Mouse (Mus musculus) embryonic facial prominence, embryonic 12.5 days (tissue): ENCODE data around the gene Gm37419. TPM values are rescaled to one million over a fixed set of nuclear protein-coding genes. Genes with fewer than 3 reads are reported as not detected.
A peak's percentile ranks its signal among the peaks of the same experiment; 100 is the strongest.

ENCODE experiments used
- ATAC-seq: fragments of 200-750 bp; cut with Nextera tagmentation; 2 replicates; pipeline ENCODE4 v1.8.0; 2017; ENCODE audit not compliant: insufficient number of reproducible peaks, insufficient read depth, low FRiP score, low TSS enrichment
- H3K27ac ChIP-seq: fragments of 300-500 bp; sonication (generic); 2 replicates; pipeline ENCODE4 v1.5.1; 2016; ENCODE audit warnings: mild to moderate bottlenecking
- H3K27me3 ChIP-seq: fragments of 300-500 bp; sonication (generic); 2 replicates; pipeline ENCODE4 v1.6.1; 2016; ENCODE audit warnings: mild to moderate bottlenecking, moderate library complexity
- H3K36me3 ChIP-seq: fragments of 300-500 bp; sonication (generic); 2 replicates; pipeline ENCODE4 v1.6.1; 2016; ENCODE audit warnings: mild to moderate bottlenecking
- H3K4me1 ChIP-seq: fragments of 300-500 bp; sonication (generic); 2 replicates; pipeline ENCODE4 v1.6.1; 2016
- H3K4me2 ChIP-seq: fragments of 300-500 bp; sonication (generic); replicated peaks from 2 replicates; pipeline ENCODE4 v1.6.1; 2016; ENCODE audit warnings: mild to moderate bottlenecking, moderate library complexity
- H3K4me3 ChIP-seq: fragments of 300-500 bp; sonication (generic); 2 replicates; pipeline ENCODE4 v1.5.1; 2016; ENCODE audit warnings: mild to moderate bottlenecking
- H3K9ac ChIP-seq: fragments of 300-500 bp; sonication (generic); 2 replicates; pipeline ENCODE4 v1.6.1; 2016; ENCODE audit warnings: mild to moderate bottlenecking, moderate library complexity
- H3K9me3 ChIP-seq: fragments of 300-500 bp; sonication (generic); 2 replicates; pipeline ENCODE4 v1.6.1; 2016; ENCODE audit warnings: mild to moderate bottlenecking, moderate library complexity
- WGBS: fragments of 180-500 bp; shearing (Covaris S2); methylation state at CpG from one replicate; pipeline ENCODE4 v1.1.7; 2016; 5-methylcytosine and 5-hydroxymethylcytosine counted together
- polyA plus RNA-seq: library from polyadenylated mRNA; unstranded; fragments of >200 nt; fragmentation: Nextera tagmentation; extraction: Ambion mirVana; gene quantifications from 2 replicates; pipeline ENCODE4 v1.2.1, GENCODE M21; 2016

Gene Gm37419
- polyA plus RNA-seq, 1 experiment from 2014 or later = not detected

- Histone ChIP-seq H3K27me3 (peaks cover 24% of the 10 kb centered on the region), H3K27ac (no peak overlapping the region), H3K9me3 (no peaks in the 10 kb centered on the region), H3K4me3 (peak overlapping the region; percentile 34; the same call in 1 of the 2 replicates), H3K4me1 (peaks cover 28% of the 10 kb centered on the region), H3K4me2 (peak overlapping the region; percentile 88), H3K9ac (peak overlapping the region; percentile 34; the same call in 1 of the 2 replicates), H3K36me3 (no peaks in the 10 kb centered on the region)
- WGBS = 8% methylated on average over 11 of the region's 11 CpGs
- ATAC-seq = no peak
These were observed 7.9 kb upstream of the Gm37419 start for GRCm38 (mm10) chr16:23980201-23980870.

DNA sequence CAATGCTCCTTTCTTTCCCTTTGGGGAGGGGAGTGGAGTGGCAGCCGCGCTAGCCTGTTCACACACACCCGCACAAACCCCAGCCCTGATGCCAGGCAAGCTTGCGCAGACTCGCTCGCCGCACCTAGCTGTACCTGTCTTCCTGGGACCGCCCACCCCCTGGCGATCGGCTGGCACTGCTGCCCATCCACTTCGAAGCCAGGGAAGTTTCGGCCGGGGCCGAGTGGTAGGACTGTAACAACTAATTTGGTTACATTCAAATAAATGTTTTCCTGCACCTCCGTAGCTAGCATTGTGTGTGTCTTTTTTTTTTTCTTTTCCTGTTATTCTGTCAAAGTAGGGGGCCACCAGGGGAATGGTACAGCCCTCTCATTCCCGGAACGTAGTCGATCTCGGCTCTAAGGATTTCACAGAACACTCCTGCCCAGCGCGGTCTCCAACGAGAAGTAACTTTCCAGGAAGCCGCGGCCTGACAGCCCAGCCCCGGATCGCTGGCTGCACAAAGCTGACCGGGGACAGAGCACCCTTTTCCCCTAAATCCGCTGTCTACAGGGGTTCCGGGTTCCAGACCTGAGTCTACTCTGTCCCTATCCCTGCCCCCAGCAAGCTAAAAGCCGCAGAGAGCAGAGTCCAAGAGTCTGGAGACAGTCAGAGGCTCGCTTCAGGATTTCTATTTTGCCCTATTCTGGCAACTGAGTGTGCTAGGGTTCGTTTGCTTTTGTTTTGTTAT lies 7.1 kb upstream of the Gm37419 start:
- H3K36me3 ChIP-seq = no peaks in the 10 kb centered on the region
- ATAC-seq = no peak
- peak overlapping the region; percentile 42; the same call in 1 of the 2 replicates for H3K9ac ChIP-seq
- H3K27me3 ChIP-seq = peaks cover 26% of the 10 kb centered on the region
- H3K4me3 ChIP-seq = peak overlapping the region; percentile 34
- H3K27ac ChIP-seq = no peak overlapping the region
- H3K9me3 ChIP-seq = no peaks in the 10 kb centered on the region
- H3K4me1 ChIP-seq = peaks cover 31% of the 10 kb centered on the region
- H3K4me2 ChIP-seq = peak overlapping the region; percentile 88
- 2% methylated on average over 30 of the region's 32 CpGs for WGBS

- WGBS = 2% methylated on average over 28 of the region's 28 CpGs
- H3K36me3 ChIP-seq = no peaks in the 10 kb centered on the region
- peaks cover 39% of the 10 kb centered on the region for H3K4me1 ChIP-seq
- no peaks in the 10 kb centered on the region for H3K9me3 ChIP-seq
- peak overlapping the region; percentile 88 for H3K4me2 ChIP-seq
- ATAC-seq = peak; percentile 70
- peak overlapping the region; percentile 22; the same call in 1 of the 2 replicates for H3K9ac ChIP-seq
- peak overlapping the region; percentile 34 for H3K4me3 ChIP-seq
- peaks cover 28% of the 10 kb centered on the region for H3K27me3 ChIP-seq
- H3K27ac ChIP-seq = no peak overlapping the region
These were observed 6.1 kb upstream of the Gm37419 start for GRCm38 (mm10) chr16:23981925-23982851.

GRCm38 (mm10) chr16:23982891-23983588 lies 5.2 kb upstream of the Gm37419 start:
- no peak for ATAC-seq
- H3K27ac ChIP-seq = no peak overlapping the region
- peak overlapping the region; percentile 36 for H3K9ac ChIP-seq

DNA sequence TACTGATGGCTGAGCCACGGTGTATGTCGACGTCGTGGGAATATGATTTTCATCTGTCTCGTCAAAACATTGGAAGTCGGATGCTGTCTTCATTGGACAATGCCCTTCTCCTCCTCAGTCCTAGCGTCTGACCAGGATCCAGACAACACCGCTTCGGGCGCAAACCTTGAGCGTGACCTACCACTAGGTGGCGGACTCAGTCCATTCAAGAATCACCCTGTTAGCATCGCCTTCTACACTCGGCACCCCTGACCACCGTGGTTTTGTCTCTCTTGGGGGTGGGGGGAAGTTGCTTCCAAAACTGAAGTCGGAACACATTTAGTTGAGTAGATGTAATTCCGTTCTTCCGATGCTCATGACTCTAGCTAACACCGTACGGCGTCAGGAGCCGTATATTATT lies 4.1 kb upstream of the Gm37419 start:
- H3K36me3 ChIP-seq = no peaks in the 10 kb centered on the region
- H3K9me3 ChIP-seq = no peaks in the 10 kb centered on the region
- peak overlapping the region; percentile 39 for H3K4me3 ChIP-seq
- no peak overlapping the region for H3K27ac ChIP-seq
- ATAC-seq = peak; percentile 58; the same call in 1 of the 2 replicates
- H3K9ac ChIP-seq = 0 out of 2 replicates have a peak overlapping the region, but pooled peaks have one; percentile 44
- H3K27me3 ChIP-seq = peaks cover 25% of the 10 kb centered on the region
- peak overlapping the region; percentile 88 for H3K4me2 ChIP-seq
- WGBS = under 1% methylated on average over 22 of the region's 22 CpGs
- H3K4me1 ChIP-seq = peaks cover 39% of the 10 kb centered on the region

More at GRCm38 (mm10) chr16:23982891-23983588, 5.2 kb upstream of the Gm37419 start:
- peaks cover 28% of the 10 kb centered on the region for H3K27me3 ChIP-seq
- H3K4me3 ChIP-seq = peak overlapping the region; percentile 34
- H3K9me3 ChIP-seq = no peaks in the 10 kb centered on the region
- WGBS = 2% methylated on average over 33 of the region's 33 CpGs
- no peaks in the 10 kb centered on the region for H3K36me3 ChIP-seq
- peaks cover 39% of the 10 kb centered on the region for H3K4me1 ChIP-seq
- peak overlapping the region; percentile 88 for H3K4me2 ChIP-seq

- Histone ChIP-seq H3K9me3 (no peaks in the 10 kb centered on the region), H3K4me3 (peak overlapping the region; percentile 39), H3K36me3 (no peaks in the 10 kb centered on the region), H3K27me3 (peaks cover 18% of the 10 kb centered on the region), H3K9ac (peak overlapping the region; percentile 44), H3K4me1 (peaks cover 43% of the 10 kb centered on the region), H3K27ac (no peak overlapping the region), H3K4me2 (peak overlapping the region; percentile 88)
- WGBS = 1% methylated on average over 22 of the region's 22 CpGs
- ATAC-seq = peak; percentile 19; the same call in 1 of the 2 replicates
These were observed 3.4 kb upstream of the Gm37419 start for GRCm38 (mm10) chr16:23984760-23985466.

- peaks cover 41% of the 10 kb centered on the region for H3K4me1 ChIP-seq
- peak overlapping the region; percentile 88 for H3K4me2 ChIP-seq
- no peak for ATAC-seq
- no peaks in the 10 kb centered on the region for H3K9me3 ChIP-seq
- H3K36me3 ChIP-seq = no peaks in the 10 kb centered on the region
- no peak overlapping the region for H3K27ac ChIP-seq
- H3K27me3 ChIP-seq = peaks cover 12% of the 10 kb centered on the region
- H3K9ac ChIP-seq = no peak overlapping the region
- WGBS = under 1% methylated on average over 6 of the region's 6 CpGs
- no peak overlapping the region for H3K4me3 ChIP-seq
These were observed 2.8 kb upstream of the Gm37419 start for GRCm38 (mm10) chr16:23985467-23985861.

DNA sequence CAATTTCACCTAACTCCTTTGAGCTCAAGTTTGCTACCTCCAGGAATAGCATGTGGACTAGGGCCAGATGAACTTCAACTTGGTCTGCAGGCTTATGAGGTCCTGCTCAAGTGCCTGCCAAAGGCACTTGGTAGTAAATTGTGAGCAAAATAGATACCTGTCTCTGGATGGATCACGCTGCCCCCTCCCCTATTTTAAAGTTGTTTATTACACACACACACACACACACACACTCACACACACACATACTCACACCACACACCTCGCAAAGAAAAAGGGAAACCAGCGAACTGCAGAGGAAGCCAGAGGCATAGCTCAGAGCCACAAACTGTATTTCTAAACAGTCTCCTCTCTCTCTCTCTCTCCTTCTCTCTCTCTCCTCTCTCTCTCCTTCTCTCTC lies 2.1 kb upstream of the Gm37419 start:
- WGBS = 4% methylated on average over 3 of the region's 3 CpGs
- H3K9me3 ChIP-seq = no peaks in the 10 kb centered on the region

DNA sequence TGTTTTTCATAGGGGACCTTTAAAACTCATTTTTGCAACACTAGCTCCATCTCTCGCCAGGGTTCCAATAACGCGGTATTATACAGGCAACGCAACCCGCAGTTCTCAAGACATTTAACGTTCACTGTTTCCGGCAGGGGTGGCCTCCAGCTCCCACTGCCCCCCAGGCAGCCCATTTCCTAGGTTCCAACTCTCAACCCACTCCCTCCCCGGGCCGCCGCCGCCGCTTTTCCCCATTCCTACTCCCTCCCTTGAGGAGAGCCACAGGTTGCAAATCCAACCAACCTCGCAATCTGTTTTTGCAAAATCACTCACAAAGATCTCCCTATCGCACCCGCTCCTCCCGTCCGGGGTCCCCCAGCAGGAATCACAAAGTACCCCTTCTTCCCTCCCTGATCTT lies 1.4 kb upstream of the Gm37419 start:
- Histone ChIP-seq H3K4me3 (peak overlapping the region; percentile 72), H3K9ac (peak overlapping the region; percentile 74), H3K9me3 (no peaks in the 10 kb centered on the region), H3K4me2 (peak overlapping the region; percentile 90), H3K36me3 (no peaks in the 10 kb centered on the region), H3K27ac (no peak overlapping the region), H3K4me1 (peaks cover 35% of the 10 kb centered on the region), H3K27me3 (0 out of 2 replicates have a peak, but pooled peaks cover 7% of the 10 kb centered on the region)
- no peak for ATAC-seq
- under 1% methylated on average over 17 of the region's 17 CpGs for WGBS

More for the DNA sequence above, 2.1 kb upstream of the Gm37419 start:
- Histone ChIP-seq H3K27me3 (0 out of 2 replicates have a peak, but pooled peaks cover 7% of the 10 kb centered on the region), H3K36me3 (no peaks in the 10 kb centered on the region), H3K4me1 (peaks cover 38% of the 10 kb centered on the region), H3K4me3 (0 out of 2 replicates have a peak overlapping the region, but pooled peaks have one; percentile 7), H3K4me2 (peak overlapping the region; percentile 90), H3K9ac (no peak overlapping the region), H3K27ac (no peak overlapping the region)
- ATAC-seq = no peak
